Mouse (Mus musculus) brain, embryonic 14.5 days (tissue): ENCODE results near the gene Ypel5. TPM values are rescaled to one million over a fixed set of nuclear protein-coding genes. Genes with fewer than 3 reads are reported as not detected.

Experiments
- DNase-seq: peaks from one replicate; pipeline ENCODE4 v3.0.0-alpha.2; 2011; ENCODE audit warnings: low read depth
- CTCF ChIP-seq: fragments of 200-500 bp; IDR thresholded peaks from 2 replicates; pipeline ENCODE4 v1.5.1; 2012; ENCODE audit warnings: inconsistent platforms, mild to moderate bottlenecking, moderate library complexity, borderline replicate concordance; ENCODE audit not compliant: insufficient read depth, insufficient read length; ENCODE audit errors: extremely low read depth
- POLR2A ChIP-seq: fragments of 200-500 bp; IDR thresholded peaks from 2 replicates; pipeline ENCODE4 v1.6.1; 2012; ENCODE audit warnings: mild to moderate bottlenecking, inconsistent platforms, borderline replicate concordance; ENCODE audit not compliant: poor library complexity, insufficient read depth, insufficient read length, severe bottlenecking; ENCODE audit errors: extremely low read depth
- polyA plus RNA-seq: library from polyadenylated mRNA; depleted of rRNA; stranded (reverse); fragments of >200 nt; gene quantifications from 2 replicates; pipeline ENCODE4 v1.2.3, GENCODE M21; 2012; rRNA removed

The Ypel5 gene
- polyA plus RNA-seq: 39.1 and 42.5 TPM in 2 replicates

DNA sequence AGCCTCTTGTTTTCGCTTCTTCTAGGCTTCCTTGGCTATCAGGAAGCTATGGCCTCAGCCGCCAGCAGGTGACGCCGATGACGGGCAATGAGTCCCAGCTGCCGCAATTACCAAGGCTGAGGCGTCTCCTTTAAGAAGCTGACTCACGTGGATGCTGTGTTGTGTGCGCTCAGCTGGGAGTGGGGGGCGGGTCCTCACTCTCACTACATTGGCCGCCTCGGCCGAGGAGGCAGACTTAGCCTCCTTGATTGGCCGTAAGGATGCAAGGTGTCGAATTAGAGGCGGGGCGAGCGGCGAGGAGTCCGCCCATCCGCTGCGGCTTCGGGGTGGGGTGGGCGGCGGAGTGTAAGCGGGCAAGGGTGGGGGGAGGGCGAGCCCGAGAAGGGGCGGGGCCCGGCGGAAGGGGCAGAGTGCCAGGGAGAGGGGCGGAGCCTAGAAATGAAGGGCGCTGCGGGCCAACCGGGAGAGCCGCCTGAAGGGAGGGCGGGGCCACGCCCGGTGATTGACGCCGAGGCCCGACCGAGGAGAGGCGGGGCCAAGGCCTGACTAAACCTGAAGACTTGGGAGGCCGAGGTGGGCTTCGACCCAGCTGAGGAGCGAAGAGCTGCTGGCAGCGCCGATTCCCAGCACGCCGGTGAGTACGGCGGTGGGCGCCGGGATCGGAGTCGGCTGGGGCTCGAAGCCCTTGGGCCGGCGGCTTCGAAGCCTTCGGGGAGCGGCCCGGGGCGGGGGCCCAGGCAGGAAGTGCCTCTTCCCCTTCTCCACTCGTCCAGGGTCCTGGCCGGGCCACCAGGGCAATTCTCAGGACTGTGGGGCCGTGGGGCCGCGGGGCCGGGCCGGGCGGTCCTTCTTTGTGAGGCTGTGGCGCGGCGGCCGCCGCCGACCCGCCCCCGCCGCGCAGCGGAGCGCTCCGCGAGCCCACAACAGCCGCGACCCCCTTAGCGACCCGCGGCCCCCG, at the start of gene Ypel5:
TSS of gene Ypel5 (plus strand) at position 296 of the 958 bp plus-strand sequence.
- peak; percentile 77; the same call in 1 of the 2 replicates for TF ChIP-seq POLR2A
- peak; percentile 61 for TF ChIP-seq CTCF
- peak; percentile 100 for DNase-seq

DNA sequence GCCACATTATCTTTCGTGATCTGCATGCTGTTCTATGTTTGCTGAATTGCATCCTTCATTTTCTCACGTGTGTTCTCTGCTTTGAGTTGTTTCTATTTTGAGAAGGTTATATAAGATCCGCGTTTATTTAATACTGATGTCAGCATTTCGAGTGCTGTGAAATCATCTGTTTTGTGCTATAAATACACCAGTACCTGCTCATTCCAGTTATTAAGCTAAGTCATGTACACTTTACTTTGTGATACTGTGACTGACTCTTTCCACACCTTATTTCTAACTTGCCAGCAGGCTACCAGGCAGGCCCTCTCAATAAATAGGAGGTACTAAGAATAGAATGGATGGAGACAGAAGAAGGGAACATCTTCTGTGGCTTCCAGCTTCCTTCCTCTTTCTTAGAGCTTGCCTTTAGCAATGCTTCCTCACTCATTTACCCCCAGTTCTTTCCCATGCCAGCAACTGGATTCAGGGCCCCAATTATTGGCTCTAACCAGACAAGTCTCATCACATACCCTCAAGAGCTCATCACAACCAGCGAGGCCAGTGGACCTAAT, 48.3 kb upstream of the Ypel5 start:
- no peak for DNase-seq

GRCm38 (mm10) chr17:72793278-72793677, 43.0 kb upstream of the Ypel5 start:
- no peak for TF ChIP-seq CTCF
- no peak for TF ChIP-seq POLR2A

More for the DNA sequence above, 48.3 kb upstream of the Ypel5 start:
- TF ChIP-seq POLR2A (no peak), CTCF (no peak)

GRCm38 (mm10) chr17:72794660-72795059, 41.6 kb upstream of the Ypel5 start:
- TF ChIP-seq POLR2A: no peak
- no peak for TF ChIP-seq CTCF
- DNase-seq: no peak

More at GRCm38 (mm10) chr17:72793278-72793677, 43.0 kb upstream of the Ypel5 start:
- DNase-seq: no peak

DNA sequence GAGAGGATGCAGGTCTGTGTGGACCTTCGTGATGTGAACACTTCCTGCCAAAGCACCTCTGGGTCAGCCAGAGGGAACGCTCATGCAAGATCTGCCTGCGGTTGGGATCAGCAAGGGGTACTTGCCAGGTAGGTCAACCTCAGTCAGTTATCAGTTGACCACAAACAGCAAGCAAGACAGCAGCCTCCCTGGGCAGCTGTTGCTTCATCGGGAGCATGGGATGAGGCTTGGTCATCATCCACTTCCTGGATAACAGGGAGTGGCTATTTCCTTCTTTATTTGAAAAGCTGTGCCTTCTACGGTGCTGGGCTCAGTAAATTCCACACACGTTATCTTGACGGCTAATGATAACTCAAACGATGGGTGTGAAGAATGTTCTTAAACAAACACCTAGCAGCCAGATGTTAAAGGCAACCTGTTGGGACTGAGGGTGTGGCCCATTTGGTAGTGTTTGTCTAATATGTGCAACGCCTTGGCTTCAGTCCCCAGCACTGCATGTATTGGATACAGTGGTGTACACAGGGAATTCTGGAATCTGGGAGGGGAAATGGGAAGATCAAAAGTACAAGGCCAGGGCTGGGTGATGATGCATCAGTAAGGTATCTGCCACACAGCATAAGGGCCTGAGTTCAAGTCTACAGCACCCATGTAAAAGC, 40.7 kb upstream of the Ypel5 start:
- no peak for DNase-seq
- no peak for TF ChIP-seq POLR2A
- no peak for TF ChIP-seq CTCF

- TF ChIP-seq CTCF (peak; percentile 15; the same call in 1 of the 2 replicates), POLR2A (no peak)
- no peak for DNase-seq
Observed at GRCm38 (mm10) chr17:72796506-72796905, 39.7 kb upstream of the Ypel5 start.

DNA sequence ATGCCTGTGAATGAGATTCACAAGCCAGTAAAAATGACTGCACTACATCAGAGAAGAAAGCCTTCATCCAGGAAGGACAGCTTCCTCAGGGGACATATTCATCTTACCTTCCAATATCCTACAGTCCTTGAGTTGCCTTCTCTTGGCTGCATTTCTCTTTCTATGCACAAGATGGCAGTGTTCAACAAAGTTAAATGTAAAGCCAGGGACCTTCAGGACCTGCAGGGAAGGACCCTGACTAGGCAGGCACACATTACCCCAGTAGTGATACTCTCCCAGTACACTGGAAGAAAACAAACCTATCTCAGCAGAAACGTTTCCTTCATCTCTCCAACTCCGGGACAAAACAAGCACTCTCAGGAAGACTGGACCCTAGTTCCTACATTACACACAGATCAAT, 38.4 kb upstream of the Ypel5 start:
- DNase-seq: peak; percentile 79
- TF ChIP-seq CTCF: peak; percentile 66; the same call in 1 of the 2 replicates
- no peak for TF ChIP-seq POLR2A

- no peak for DNase-seq
- TF ChIP-seq POLR2A (no peak), CTCF (no peak)
Observed at GRCm38 (mm10) chr17:72809942-72810654, 26.2 kb upstream of the Ypel5 start.

GRCm38 (mm10) chr17:72813419-72814315, 22.6 kb upstream of the Ypel5 start:
- peak; percentile 84 for DNase-seq
- TF ChIP-seq CTCF: peak; percentile 97
- no peak for TF ChIP-seq POLR2A

- no peak for TF ChIP-seq CTCF
- no peak for TF ChIP-seq POLR2A
- DNase-seq: no peak
Observed at GRCm38 (mm10) chr17:72817574-72817973, 18.7 kb upstream of the Ypel5 start.
